Mouse (Mus musculus): ENCODE results near the gene Nans. TPM values are rescaled to one million over a fixed set of nuclear protein-coding genes. Genes with fewer than 3 reads are reported as not detected.

Gene Nans
- polyA plus RNA-seq, 1 experiment, result 43.4 TPM

GRCm38 (mm10) chr4:46475101-46475500, 13.9 kb upstream of the Nans start:
- H3K4me3 ChIP-seq (ENCODE audit: insufficient read depth, low read length), result no peak overlapping the region
- H3K27ac ChIP-seq (ENCODE audit: insufficient read depth, low read depth, low read length), result no peak overlapping the region
- H3K4me1 ChIP-seq (ENCODE audit: control insufficient read depth, insufficient read depth, low read length), result no peaks in the 10 kb centered on the region
- TF ChIP-seq CTCF (IDR thresholded peaks at IDR 0.05; ENCODE audit: low read depth, low read length) (no peak), POLR2A (IDR thresholded peaks at IDR 0.05; ENCODE audit: borderline replicate concordance, low read depth, low read length) (no peak)

GRCm38 (mm10) chr4:46479081-46479480, 10.0 kb upstream of the Nans start:
- Histone ChIP-seq H3K27ac (ENCODE audit: insufficient read depth, low read depth, low read length) (no peak overlapping the region), H3K4me3 (ENCODE audit: insufficient read depth, low read length) (no peak overlapping the region), H3K4me1 (ENCODE audit: control insufficient read depth, insufficient read depth, low read length) (peaks cover 5% of the 10 kb centered on the region)
- no peak for TF ChIP-seq CTCF (IDR thresholded peaks at IDR 0.05; ENCODE audit: low read depth, low read length)

GRCm38 (mm10) chr4:46485696-46486417, 3.2 kb upstream of the Nans start:
- no peak overlapping the region for H3K4me3 ChIP-seq (ENCODE audit: insufficient read depth, low read length)
- H3K4me1 ChIP-seq (ENCODE audit: control insufficient read depth, insufficient read depth, low read length), result peaks cover 38% of the 10 kb centered on the region
- TF ChIP-seq POLR2A (IDR thresholded peaks at IDR 0.05; ENCODE audit: borderline replicate concordance, low read depth, low read length) (no peak), CTCF (IDR thresholded peaks at IDR 0.05; ENCODE audit: low read depth, low read length) (no peak)

GRCm38 (mm10) chr4:46487348-46487747, 1.7 kb upstream of the Nans start:
- Histone ChIP-seq H3K4me1 (ENCODE audit: control insufficient read depth, insufficient read depth, low read length) (peaks cover 38% of the 10 kb centered on the region), H3K27ac (ENCODE audit: insufficient read depth, low read depth, low read length) (peak overlapping the region; percentile 41), H3K4me3 (ENCODE audit: insufficient read depth, low read length) (no peak overlapping the region)
- TF ChIP-seq CTCF (IDR thresholded peaks at IDR 0.05; ENCODE audit: low read depth, low read length) (no peak), POLR2A (IDR thresholded peaks at IDR 0.05; ENCODE audit: borderline replicate concordance, low read depth, low read length) (no peak)

More at GRCm38 (mm10) chr4:46485696-46486417, 3.2 kb upstream of the Nans start:
- peak overlapping the region; percentile 84 for H3K27ac ChIP-seq (ENCODE audit: insufficient read depth, low read depth, low read length)

- no peak overlapping the region for H3K4me3 ChIP-seq (ENCODE audit: insufficient read depth, low read length)
- peaks cover 7% of the 10 kb centered on the region for H3K4me1 ChIP-seq (ENCODE audit: control insufficient read depth, insufficient read depth, low read length)
- H3K27ac ChIP-seq (ENCODE audit: insufficient read depth, low read depth, low read length), result no peak overlapping the region
- TF ChIP-seq POLR2A (IDR thresholded peaks at IDR 0.05; ENCODE audit: borderline replicate concordance, low read depth, low read length) (no peak), CTCF (IDR thresholded peaks at IDR 0.05; ENCODE audit: low read depth, low read length) (no peak)
Observed at GRCm38 (mm10) chr4:46493071-46493470, 4.0 kb downstream of the Nans start.

GRCm38 (mm10) chr4:46495543-46495942, 6.5 kb downstream of the Nans start:
- H3K4me1 ChIP-seq (ENCODE audit: control insufficient read depth, insufficient read depth, low read length), result peaks cover under 1% of the 10 kb centered on the region; the same call in 1 of the 2 replicates
- H3K4me3 ChIP-seq (ENCODE audit: insufficient read depth, low read length), result no peak overlapping the region
- H3K27ac ChIP-seq (ENCODE audit: insufficient read depth, low read depth, low read length), result no peak overlapping the region
- no peak for TF ChIP-seq CTCF (IDR thresholded peaks at IDR 0.05; ENCODE audit: low read depth, low read length)
- no peak for TF ChIP-seq POLR2A (IDR thresholded peaks at IDR 0.05; ENCODE audit: borderline replicate concordance, low read depth, low read length)

GRCm38 (mm10) chr4:46497286-46497892, 8.3 kb downstream of the Nans start:
- Histone ChIP-seq H3K4me1 (ENCODE audit: control insufficient read depth, insufficient read depth, low read length) (no peaks in the 10 kb centered on the region), H3K27ac (ENCODE audit: insufficient read depth, low read depth, low read length) (no peak overlapping the region), H3K4me3 (ENCODE audit: insufficient read depth, low read length) (no peak overlapping the region)
- TF ChIP-seq POLR2A (IDR thresholded peaks at IDR 0.05; ENCODE audit: borderline replicate concordance, low read depth, low read length) (no peak), CTCF (IDR thresholded peaks at IDR 0.05; ENCODE audit: low read depth, low read length) (peak; percentile 83)

GRCm38 (mm10) chr4:46498511-46498910, 9.5 kb downstream of the Nans start:
- TF ChIP-seq POLR2A (IDR thresholded peaks at IDR 0.05; ENCODE audit: borderline replicate concordance, low read depth, low read length), result no peak
- peak; percentile 26; the same call in 1 of the 2 replicates for TF ChIP-seq CTCF (IDR thresholded peaks at IDR 0.05; ENCODE audit: low read depth, low read length)
- H3K27ac ChIP-seq (ENCODE audit: insufficient read depth, low read depth, low read length), result no peak overlapping the region
- H3K4me1 ChIP-seq (ENCODE audit: control insufficient read depth, insufficient read depth, low read length), result no peaks in the 10 kb centered on the region
- H3K4me3 ChIP-seq (ENCODE audit: insufficient read depth, low read length), result no peak overlapping the region

GRCm38 (mm10) chr4:46498976-46499375, 9.9 kb downstream of the Nans start:
- Histone ChIP-seq H3K4me3 (ENCODE audit: insufficient read depth, low read length) (no peak overlapping the region), H3K4me1 (ENCODE audit: control insufficient read depth, insufficient read depth, low read length) (no peaks in the 10 kb centered on the region), H3K27ac (ENCODE audit: insufficient read depth, low read depth, low read length) (no peak overlapping the region)
- no peak for TF ChIP-seq CTCF (IDR thresholded peaks at IDR 0.05; ENCODE audit: low read depth, low read length)
- no peak for TF ChIP-seq POLR2A (IDR thresholded peaks at IDR 0.05; ENCODE audit: borderline replicate concordance, low read depth, low read length)

All from bone marrow macrophage, adult 2 months (primary cell).